Mouse (Mus musculus) limb, embryonic 14.5 days (tissue): ENCODE measurements around the gene Tet3. TPM values are rescaled to one million over a fixed set of nuclear protein-coding genes. Genes with fewer than 3 reads are reported as not detected.

Experiments used
- ATAC-seq: fragments of 200-750 bp; cut with Nextera tagmentation; 2 replicates; pipeline ENCODE4 v1.8.0; 2017; ENCODE audit warnings: low read depth, moderate number of reproducible peaks, moderate TSS enrichment; ENCODE audit not compliant: low FRiP score
- DNase-seq: peaks from one replicate; pipeline ENCODE4 v3.0.0-alpha.2; 2015; ENCODE audit warnings: low spot score
- H3K27ac ChIP-seq: fragments of 300-500 bp; sonication (generic); replicated peaks from 2 replicates; pipeline ENCODE4 v1.5.1; 2014; ENCODE audit warnings: low read depth, mild to moderate bottlenecking, low read length, moderate library complexity, mixed read lengths
- H3K27me3 ChIP-seq: fragments of 300-500 bp; sonication (generic); 2 replicates; pipeline ENCODE4 v1.6.1; 2014; ENCODE audit warnings: low read length, mixed read lengths; ENCODE audit not compliant: control insufficient read depth, insufficient read depth
- H3K36me3 ChIP-seq: fragments of 300-500 bp; sonication (generic); 2 replicates; pipeline ENCODE4 v1.6.1; 2014; ENCODE audit warnings: mild to moderate bottlenecking, low read length, moderate library complexity, mixed read lengths; ENCODE audit not compliant: control insufficient read depth, insufficient read depth
- H3K4me1 ChIP-seq: fragments of 300-500 bp; sonication (generic); 2 replicates; pipeline ENCODE4 v1.6.1; 2014; ENCODE audit warnings: antibody characterized with exemption, low read length, mixed read lengths; ENCODE audit not compliant: control insufficient read depth, insufficient read depth
- H3K4me2 ChIP-seq: fragments of 300-500 bp; sonication (generic); replicated peaks from 2 replicates; pipeline ENCODE4 v1.6.1; 2014; ENCODE audit warnings: low read depth, mild to moderate bottlenecking, low read length, moderate library complexity; ENCODE audit not compliant: severe bottlenecking
- H3K4me3 ChIP-seq: fragments of 300-500 bp; sonication (generic); replicated peaks from 2 replicates; pipeline ENCODE4 v1.5.1; 2014; ENCODE audit warnings: low read length
- H3K9ac ChIP-seq: fragments of 300-500 bp; sonication (generic); 2 replicates; pipeline ENCODE4 v1.6.1; 2014; ENCODE audit warnings: mild to moderate bottlenecking, low read depth, low read length, moderate library complexity; ENCODE audit not compliant: severe bottlenecking
- H3K9me3 ChIP-seq: fragments of 300-500 bp; sonication (generic); 2 replicates; pipeline ENCODE4 v1.6.1; 2016; ENCODE audit warnings: low read length; ENCODE audit not compliant: control insufficient read depth
- POLR2A ChIP-seq: fragments of 200-500 bp; IDR thresholded peaks from 2 replicates; pipeline ENCODE4 v1.8.0; 2012; ENCODE audit warnings: inconsistent platforms, mild to moderate bottlenecking, moderate library complexity, borderline replicate concordance; ENCODE audit not compliant: insufficient read depth, insufficient read length; ENCODE audit errors: extremely low read depth
- WGBS: fragments of 180-500 bp; shearing (Covaris S2); extraction: QIAGEN DNeasy Blood & Tissue Kit; methylation state at CpG from one replicate; pipeline ENCODE4 v1.1.7; 2014; 5-methylcytosine and 5-hydroxymethylcytosine counted together
- polyA plus RNA-seq, 2 experiments: library from polyadenylated mRNA; depleted of rRNA in 1 of 2; stranded (reverse) in 1 of 2; unstranded in 1 of 2; fragments of >200 nt; fragmentation: Nextera tagmentation in 1 of 2; extraction: Ambion mirVana in 1 of 2; gene quantifications; 2 replicates each; pipeline versions ENCODE4 v1.2.1 to v1.2.3; 2012 to 2014

Gene Tet3
- polyA plus RNA-seq, 2 experiments: 21.1 to 44.3 TPM

GRCm38 (mm10) chr6:83437225-83437624 lies 21.7 kb downstream of the Tet3 start:
- H3K9ac ChIP-seq: no peak overlapping the region
- no peaks in the 10 kb centered on the region for H3K27me3 ChIP-seq
- no peak for ATAC-seq
- 85% methylated on average over 3 of the region's 3 CpGs for WGBS
- H3K4me3 ChIP-seq: no peak overlapping the region
- no peak overlapping the region for H3K27ac ChIP-seq
- H3K9me3 ChIP-seq: no peaks in the 10 kb centered on the region
- peaks cover 30% of the 10 kb centered on the region for H3K4me1 ChIP-seq
- H3K4me2 ChIP-seq: no peak overlapping the region
- H3K36me3 ChIP-seq: peaks cover 30% of the 10 kb centered on the region
- TF ChIP-seq POLR2A: no peak
- no peak for DNase-seq

DNA sequence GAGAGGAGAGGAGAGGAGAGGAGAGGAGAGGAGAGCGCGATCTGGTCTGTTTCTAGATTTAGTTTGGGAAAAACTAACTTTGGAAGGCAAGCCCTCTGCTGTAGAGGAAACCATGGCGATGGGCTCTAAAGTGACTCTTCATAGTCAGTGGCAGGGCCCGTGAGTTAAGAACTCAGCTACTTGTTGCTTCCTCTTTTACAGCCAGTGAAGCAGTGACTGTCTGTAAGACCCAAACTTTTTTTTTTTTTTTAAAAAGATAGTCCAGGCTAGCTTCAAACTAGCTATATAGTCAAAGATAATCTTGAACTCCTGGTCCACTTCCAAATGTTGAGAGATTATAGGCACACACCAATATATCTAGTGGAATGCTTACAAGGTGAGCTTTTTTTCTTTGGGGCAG lies 22.3 kb downstream of the Tet3 start:
- Histone ChIP-seq H3K36me3 (peaks cover 30% of the 10 kb centered on the region), H3K4me2 (no peak overlapping the region), H3K9me3 (no peaks in the 10 kb centered on the region), H3K27me3 (no peaks in the 10 kb centered on the region), H3K4me3 (no peak overlapping the region), H3K4me1 (peaks cover 26% of the 10 kb centered on the region), H3K27ac (no peak overlapping the region), H3K9ac (no peak overlapping the region)
- ATAC-seq: no peak
- WGBS: 78% methylated on average over 4 of the region's 4 CpGs
- TF ChIP-seq POLR2A: no peak
- no peak for DNase-seq

DNA sequence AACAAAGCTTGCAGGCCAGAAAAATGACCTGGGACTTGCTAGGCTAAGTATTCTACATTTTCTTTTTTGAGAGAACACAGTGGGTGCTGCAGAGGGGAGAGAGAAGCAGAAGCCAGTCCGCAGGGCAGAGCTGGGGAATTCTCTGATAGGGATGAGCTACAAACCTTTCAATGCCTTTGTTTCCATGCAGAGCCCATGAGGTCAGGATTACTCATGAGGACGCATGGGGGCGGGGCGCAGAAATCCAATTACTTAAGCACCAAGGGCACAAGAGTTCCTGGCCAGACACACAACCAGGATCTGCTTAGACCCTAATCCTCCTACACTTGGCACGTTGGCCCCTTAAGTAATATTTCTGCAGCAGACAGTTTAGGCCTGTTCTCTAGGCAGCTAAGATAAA lies 23.7 kb downstream of the Tet3 start:
- Histone ChIP-seq H3K4me1 (peaks cover 21% of the 10 kb centered on the region), H3K9ac (no peak overlapping the region), H3K27ac (no peak overlapping the region), H3K4me2 (no peak overlapping the region), H3K27me3 (no peaks in the 10 kb centered on the region), H3K4me3 (no peak overlapping the region), H3K36me3 (peaks cover 30% of the 10 kb centered on the region), H3K9me3 (no peaks in the 10 kb centered on the region)
- no peak for TF ChIP-seq POLR2A
- DNase-seq (no peak), ATAC-seq (no peak)
- 69% methylated on average over 5 of the region's 5 CpGs for WGBS

GRCm38 (mm10) chr6:83433546-83433945 lies 25.3 kb downstream of the Tet3 start:
- H3K9ac ChIP-seq: no peak overlapping the region
- no peak overlapping the region for H3K4me2 ChIP-seq
- peak overlapping the region; percentile 6; the same call in 1 of the 2 replicates for H3K27ac ChIP-seq
- H3K9me3 ChIP-seq: no peaks in the 10 kb centered on the region
- 69% methylated on average over 4 of the region's 4 CpGs for WGBS
- ATAC-seq: no peak
- H3K4me1 ChIP-seq: peaks cover 8% of the 10 kb centered on the region
- TF ChIP-seq POLR2A: no peak
- no peak overlapping the region for H3K4me3 ChIP-seq
- no peaks in the 10 kb centered on the region for H3K27me3 ChIP-seq
- peaks cover 32% of the 10 kb centered on the region for H3K36me3 ChIP-seq
- no peak for DNase-seq

GRCm38 (mm10) chr6:83432966-83433365 lies 25.9 kb downstream of the Tet3 start:
- Histone ChIP-seq H3K4me1 (peaks cover 8% of the 10 kb centered on the region), H3K27me3 (no peaks in the 10 kb centered on the region), H3K9ac (no peak overlapping the region), H3K4me3 (no peak overlapping the region), H3K9me3 (no peaks in the 10 kb centered on the region), H3K27ac (0 out of 2 replicates have a peak overlapping the region, but pooled peaks have one; percentile 13), H3K36me3 (peaks cover 33% of the 10 kb centered on the region), H3K4me2 (no peak overlapping the region)
- TF ChIP-seq POLR2A: no peak
- DNase-seq (peak; percentile 55), ATAC-seq (0 out of 2 replicates have a peak, but pooled peaks have one; percentile 11)
- 87% methylated on average over 7 of the region's 7 CpGs for WGBS
